Mouse (Mus musculus) lung, postnatal 36 days (tissue): ENCODE measurements around the gene Atat1.
A peak's percentile ranks its signal among the peaks of the same experiment; 100 is the strongest.

Experiments
- DNase-seq: peaks from one replicate; pipeline ENCODE4 v3.0.0; 2022; ENCODE audit warnings: mixed read lengths

Gene Atat1

DNA sequence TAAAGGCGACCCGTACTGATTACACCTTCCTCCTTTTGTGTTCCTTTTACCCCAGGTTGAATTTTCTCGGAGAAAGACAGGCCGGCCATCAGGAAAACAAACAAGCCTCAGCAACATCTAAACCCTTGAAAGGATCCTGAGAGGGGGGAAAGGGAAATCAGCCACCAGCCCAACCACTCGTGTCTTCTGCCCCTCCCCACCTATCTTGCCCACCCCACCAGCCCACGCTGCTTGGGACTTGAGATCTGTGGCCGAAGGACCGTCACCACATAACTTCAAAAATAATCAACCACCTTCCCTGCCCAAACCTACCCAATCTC lies 7.2 kb upstream of the Atat1 start:
- DNase-seq: no peak

GRCm38 (mm10) chr17:35916297-35917142 lies 6.6 kb upstream of the Atat1 start, which contains the start of the genes Mrps18b and Ppp1r10:
Gene Mrps18b (minus strand): TSS chr17:35916389.
Gene Ppp1r10 (plus strand): TSS chr17:35916434.
- peak; percentile 99 for DNase-seq

GRCm38 (mm10) chr17:35915538-35916296 lies 5.8 kb upstream of the Atat1 start:
- peak; percentile 32 for DNase-seq

- no peak for DNase-seq
Observed at GRCm38 (mm10) chr17:35914975-35915374, 5.1 kb upstream of the Atat1 start.

DNA sequence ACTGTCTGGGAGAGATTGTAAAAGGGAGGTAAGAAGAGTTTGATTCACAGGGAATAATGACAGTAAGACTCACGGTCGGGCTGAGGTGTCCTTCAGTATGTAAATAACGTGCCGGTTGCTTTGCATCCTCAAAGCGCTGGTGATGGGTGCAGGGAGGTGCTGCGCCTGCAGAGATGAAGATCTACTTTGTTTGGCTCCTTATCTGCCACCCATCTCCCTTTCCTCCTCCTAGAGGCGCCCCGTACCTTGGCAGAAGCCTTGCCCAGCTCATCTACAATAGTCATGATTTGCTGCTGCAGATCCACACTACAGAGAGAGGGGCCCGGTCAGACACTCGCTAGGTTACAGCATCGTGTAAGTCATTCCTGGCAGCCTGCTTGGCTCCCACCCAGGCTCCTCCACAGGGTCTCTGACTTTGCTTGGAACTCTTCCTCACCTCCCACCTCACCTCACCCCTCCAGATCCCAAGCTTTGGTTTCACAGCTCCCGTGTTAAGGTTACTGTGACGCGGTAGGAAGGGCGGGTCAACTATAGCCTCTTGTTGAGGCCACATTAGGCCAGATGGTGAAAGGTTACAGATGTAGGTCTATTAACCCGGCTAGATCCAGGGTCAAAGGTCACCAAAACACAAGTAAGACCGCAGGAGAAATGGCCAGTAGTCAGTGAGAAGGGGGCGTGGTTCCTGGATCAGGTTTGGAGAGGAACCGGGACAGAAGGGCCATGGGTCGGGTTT lies 523 bp downstream of the Atat1 start:
- DNase-seq: no peak

DNA sequence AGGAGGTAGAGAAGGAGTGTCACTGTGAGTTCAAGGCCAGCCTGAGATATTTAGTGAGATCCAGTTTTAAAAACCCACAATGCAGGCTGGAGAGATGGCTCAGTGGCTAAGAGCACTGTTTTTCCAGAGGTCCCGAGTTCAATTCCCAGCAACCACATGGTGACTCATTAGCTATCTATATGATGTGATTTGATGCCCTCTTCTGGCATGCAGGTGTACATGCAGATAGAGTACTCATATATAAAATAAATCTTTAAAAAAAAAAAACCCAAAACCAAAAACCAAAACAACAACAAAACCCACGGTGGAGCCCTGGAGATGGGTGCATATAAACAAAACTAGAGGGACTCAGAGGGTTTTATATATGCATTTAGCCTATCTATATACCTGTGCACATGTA lies 2.3 kb downstream of the Atat1 start:
- DNase-seq: peak; percentile 32

- DNase-seq: no peak
Observed at GRCm38 (mm10) chr17:35905587-35905986, 4.3 kb downstream of the Atat1 start.

- no peak for DNase-seq
Observed at GRCm38 (mm10) chr17:35903992-35904355, 5.9 kb downstream of the Atat1 start.

DNA sequence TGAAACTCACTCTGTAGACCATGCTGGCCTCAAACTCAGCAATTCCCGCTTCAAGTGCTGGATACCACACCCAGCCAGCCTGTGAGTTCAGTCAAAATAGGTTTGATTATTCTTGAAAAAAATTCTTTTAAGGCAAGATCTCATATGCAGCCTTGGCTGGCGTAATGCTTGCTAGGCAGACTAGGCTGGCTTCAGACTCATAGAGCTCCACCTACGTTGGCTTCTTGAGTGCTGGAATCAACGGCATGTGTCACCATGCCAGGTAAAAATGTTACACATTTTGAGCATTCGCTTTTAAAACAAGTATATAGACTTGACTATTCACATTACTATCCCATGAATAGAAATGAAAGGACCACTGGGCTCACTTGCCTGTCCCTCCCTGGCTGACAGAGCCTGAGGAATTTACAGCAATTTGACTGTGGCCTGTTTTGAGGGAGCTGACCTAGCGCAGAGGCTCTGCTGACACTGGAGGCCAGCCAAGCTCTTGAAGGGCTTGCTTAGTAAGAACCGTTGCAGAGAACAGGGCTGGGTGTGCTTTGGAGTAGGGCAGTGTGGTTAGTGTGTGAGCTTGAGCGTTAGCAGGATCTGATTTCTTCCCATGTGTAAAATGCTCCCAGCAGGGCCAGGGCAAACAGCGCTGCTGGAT lies 6.4 kb downstream of the Atat1 start:
- DNase-seq: peak; percentile 88

DNA sequence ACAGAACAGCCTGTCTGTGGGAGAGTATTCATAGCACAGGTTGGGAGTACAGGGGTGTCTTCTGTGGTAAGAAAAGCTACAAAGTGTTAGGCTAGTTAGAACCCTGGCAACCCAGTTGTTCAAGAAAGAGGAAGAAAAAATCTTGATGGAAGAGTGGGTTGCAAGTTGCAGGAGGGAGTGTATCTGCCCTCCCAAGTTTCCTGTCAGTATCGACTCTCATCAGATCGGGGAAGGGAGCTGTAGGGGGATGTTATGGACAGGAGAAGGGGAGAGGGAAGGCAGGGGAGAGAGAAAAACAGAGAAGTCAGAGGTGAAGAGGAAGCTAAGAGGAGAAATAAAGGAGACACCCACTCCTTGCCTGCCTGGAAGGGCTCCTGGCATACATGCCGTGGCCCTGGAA lies 9.2 kb downstream of the Atat1 start:
- no peak for DNase-seq

- no peak for DNase-seq
Observed at GRCm38 (mm10) chr17:35897644-35898573, 12.0 kb downstream of the Atat1 start.

- DNase-seq: peak; percentile 92
Observed at GRCm38 (mm10) chr17:35896781-35897643, 12.9 kb downstream of the Atat1 start, which contains the start of gene 2310061I04Rik. Gene 2310061I04Rik (minus strand): TSS chr17:35897431.

DNA sequence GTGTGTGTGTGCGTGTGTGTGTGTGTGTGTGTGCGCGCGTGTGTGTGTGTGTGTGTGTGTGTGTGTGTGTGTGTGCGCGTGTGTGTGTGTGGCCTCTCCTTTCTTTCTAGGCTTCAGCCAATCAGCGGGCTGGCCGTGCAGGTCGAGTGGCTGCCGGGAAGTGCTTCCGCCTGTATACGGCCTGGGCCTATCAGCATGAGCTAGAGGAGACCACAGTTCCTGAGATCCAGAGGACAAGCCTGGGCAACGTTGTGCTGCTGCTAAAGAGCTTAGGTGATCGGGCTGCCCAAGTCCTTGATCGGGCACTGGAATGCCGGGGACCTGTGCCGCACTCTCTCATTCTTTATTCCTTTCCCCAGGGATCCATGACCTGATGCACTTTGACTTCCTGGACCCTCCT lies 22.1 kb downstream of the Atat1 start:
- no peak for DNase-seq

DNA sequence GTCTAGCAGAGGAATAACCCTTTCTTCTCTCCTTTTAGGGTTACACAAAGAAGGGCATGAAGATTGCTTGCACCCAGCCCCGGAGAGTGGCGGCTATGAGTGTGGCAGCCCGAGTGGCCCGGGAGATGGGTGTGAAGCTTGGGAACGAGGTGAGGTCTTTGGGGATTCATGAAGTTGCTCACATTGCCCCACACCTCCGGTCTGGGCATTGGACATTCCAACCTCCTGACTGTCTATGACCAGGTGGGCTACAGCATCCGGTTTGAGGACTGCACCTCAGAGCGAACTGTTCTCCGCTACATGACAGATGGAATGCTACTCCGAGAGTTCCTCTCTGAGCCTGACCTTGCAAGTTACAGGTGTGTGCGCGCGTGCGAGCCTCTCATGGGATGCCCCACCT lies 26.1 kb downstream of the Atat1 start:
- no peak for DNase-seq

DNA sequence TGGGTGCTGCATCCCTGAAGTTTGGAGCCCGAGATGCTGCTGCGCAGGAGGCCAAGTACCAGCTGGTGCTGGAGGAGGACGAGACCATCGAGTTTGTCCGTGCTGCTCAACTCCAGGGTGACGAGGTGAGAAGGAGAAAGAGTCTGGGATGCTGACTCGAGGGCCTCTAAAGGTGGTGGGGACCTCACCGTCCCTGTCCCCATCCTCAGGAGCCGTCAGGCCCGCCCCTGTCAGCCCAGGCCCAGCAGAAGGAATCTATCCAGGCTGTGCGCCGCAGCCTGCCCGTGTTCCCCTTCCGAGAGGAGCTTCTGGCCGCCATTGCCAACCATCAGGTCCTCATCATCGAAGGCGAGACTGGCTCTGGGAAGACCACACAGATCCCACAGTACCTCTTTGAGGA lies 27.0 kb downstream of the Atat1 start:
- DNase-seq: no peak

DNA sequence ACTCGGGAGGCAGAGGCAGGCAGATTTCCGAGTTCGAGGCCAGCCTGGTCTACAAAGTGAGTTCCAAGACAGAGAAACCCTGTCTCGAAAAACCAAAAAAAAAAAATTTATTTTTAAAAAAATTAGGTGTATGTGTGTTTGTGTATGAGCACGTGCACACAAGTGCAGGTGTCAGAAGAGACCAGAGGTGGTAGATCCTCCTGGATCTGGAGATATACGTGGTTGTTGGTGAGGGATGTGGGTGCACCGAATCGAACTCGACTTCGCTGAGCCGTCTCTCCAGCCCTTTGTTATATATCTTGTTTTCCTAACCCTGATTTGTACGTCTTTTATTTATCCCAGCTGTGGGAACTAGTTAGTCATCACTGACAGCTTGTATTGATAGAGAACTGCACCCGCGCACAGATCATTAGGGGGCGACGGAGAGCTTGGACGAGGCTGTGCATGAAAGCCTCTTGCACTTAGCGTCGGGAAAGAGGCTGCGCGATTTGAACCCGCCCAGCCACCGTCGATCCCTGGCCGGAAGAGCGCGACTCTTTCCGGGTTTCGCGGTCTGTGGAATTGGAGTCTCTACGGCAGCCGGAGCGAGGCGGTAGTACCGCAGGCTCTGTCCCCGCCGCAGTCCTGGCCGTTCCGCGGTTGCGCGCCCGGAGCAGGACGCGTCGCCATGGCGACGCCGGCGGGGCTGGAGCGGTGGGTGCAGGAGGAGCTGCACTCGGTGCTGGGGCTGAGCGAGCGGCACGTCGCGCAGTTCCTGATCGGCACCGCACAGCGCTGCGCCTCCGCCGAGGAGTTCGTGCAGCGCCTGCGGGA lies 30.4 kb downstream of the Atat1 start, which contains the start of gene Dhx16:
TSS of gene Dhx16 (plus strand) at position 575 of the 813 bp plus-strand sequence.
- peak; percentile 98 for DNase-seq

GRCm38 (mm10) chr17:35874721-35875120 lies 35.2 kb downstream of the Atat1 start:
- DNase-seq: no peak

GRCm38 (mm10) chr17:35873774-35874519 lies 35.9 kb downstream of the Atat1 start:
- peak; percentile 90 for DNase-seq
